Mouse (Mus musculus): Measurements from ENCODE around the gene Txn1. TPM values are rescaled to one million over a fixed set of nuclear protein-coding genes. Genes with fewer than 3 reads are reported as not detected.

Txn1 gene
- total RNA-seq (2021): 100 to 1,000 TPM; 123 to 131 TPM
- long read RNA-seq, experiment 1, transcript Txn1-201 (5 exons, 1,051 nt): major isoform, 36 of 39 reads
- long read RNA-seq, experiment 1, partial matches to known transcripts: 1 of 39 reads
- long read RNA-seq, experiment 1, other reads (novel, unspliced or antisense): 2 of 39 reads
- long read RNA-seq, experiment 2, transcript Txn1-201 (5 exons, 1,051 nt): major isoform, 32 of 34 reads
- long read RNA-seq, experiment 2, partial matches to known transcripts: 2 of 34 reads
- long read RNA-seq, experiment 2, other reads (novel, unspliced or antisense): 0 of 34 reads

- DNase-seq: peak; percentile 99
Measured at GRCm38 (mm10) chr4:57956029-57956960, at the start of gene Txn1. TSS of gene Txn1 (minus strand) at chr4:57956411.

- DNase-seq: no peak
Measured at GRCm38 (mm10) chr4:58003501-58003900, 47.3 kb upstream of the Txn1 start.

GRCm38 (mm10) chr4:57991425-57991824 is 35.2 kb upstream of the Txn1 start:
- DNase-seq: no peak

- no peak for DNase-seq
Measured at GRCm38 (mm10) chr4:57974400-57975117, 18.3 kb upstream of the Txn1 start.

GRCm38 (mm10) chr4:57973592-57974268 is 17.5 kb upstream of the Txn1 start:
- no peak for DNase-seq

- DNase-seq: no peak
Measured at GRCm38 (mm10) chr4:57970285-57970684, 14.1 kb upstream of the Txn1 start.

- DNase-seq: no peak
Measured at GRCm38 (mm10) chr4:57967195-57967594, 11.0 kb upstream of the Txn1 start.

- DNase-seq: no peak
Measured at GRCm38 (mm10) chr4:57965516-57965915, 9.3 kb upstream of the Txn1 start.

GRCm38 (mm10) chr4:57964143-57964542 is 7.9 kb upstream of the Txn1 start:
- no peak for DNase-seq

GRCm38 (mm10) chr4:57959056-57959455 is 2.8 kb upstream of the Txn1 start:
- DNase-seq: no peak

GRCm38 (mm10) chr4:57958098-57958497 is 1.9 kb upstream of the Txn1 start:
- DNase-seq: no peak

- DNase-seq: no peak
Measured at GRCm38 (mm10) chr4:57957200-57958085, 1.2 kb upstream of the Txn1 start.

- peak; percentile 63 for DNase-seq
Measured at GRCm38 (mm10) chr4:57955544-57955958, 660 bp downstream of the Txn1 start.

GRCm38 (mm10) chr4:57954991-57955390 is 1.2 kb downstream of the Txn1 start:
- DNase-seq: no peak

- DNase-seq: no peak
Measured at GRCm38 (mm10) chr4:57954580-57954979, 1.6 kb downstream of the Txn1 start.

- DNase-seq: no peak
Measured at GRCm38 (mm10) chr4:57953796-57954195, 2.4 kb downstream of the Txn1 start.

- no peak for DNase-seq
Measured at GRCm38 (mm10) chr4:57952891-57953290, 3.3 kb downstream of the Txn1 start.

- no peak for DNase-seq
Measured at GRCm38 (mm10) chr4:57952416-57952815, 3.8 kb downstream of the Txn1 start.

- no peak for DNase-seq
Measured at GRCm38 (mm10) chr4:57949866-57950265, 6.3 kb downstream of the Txn1 start.

GRCm38 (mm10) chr4:57947476-57947875 is 8.7 kb downstream of the Txn1 start:
- no peak for DNase-seq

- no peak for DNase-seq
Measured at GRCm38 (mm10) chr4:57947036-57947435, 9.2 kb downstream of the Txn1 start.
